Mouse (Mus musculus) intestine, embryonic 14.5 days (tissue): ENCODE results near the gene Tnk2. TPM values are rescaled to one million over a fixed set of nuclear protein-coding genes. Genes with fewer than 3 reads are reported as not detected.

Experiments used
- ATAC-seq: fragments of 200-750 bp; cut with Nextera tagmentation; replicated peaks from 2 replicates; pipeline ENCODE4 v1.8.0; 2017; ENCODE audit warnings: low read depth, moderate number of reproducible peaks, moderate TSS enrichment, moderate library complexity; ENCODE audit not compliant: low FRiP score, low TSS enrichment
- DNase-seq: peaks from one replicate; pipeline ENCODE4 v3.0.0-alpha.2; 2018; ENCODE audit warnings: low spot score
- H3K27ac ChIP-seq: fragments of 300-500 bp; sonication (generic); 2 replicates; pipeline ENCODE4 v1.5.1; 2014; ENCODE audit warnings: low read depth, mild to moderate bottlenecking, control low read depth
- H3K27me3 ChIP-seq: fragments of 300-500 bp; sonication (generic); replicated peaks from 2 replicates; pipeline ENCODE4 v1.6.1; 2014; ENCODE audit warnings: low read length, control low read depth; ENCODE audit not compliant: control insufficient read depth, insufficient read depth
- H3K36me3 ChIP-seq: fragments of 300-500 bp; sonication (generic); 2 replicates; pipeline ENCODE4 v1.6.1; 2014; ENCODE audit warnings: low read length, control low read depth; ENCODE audit not compliant: control insufficient read depth, insufficient read depth
- H3K4me1 ChIP-seq: fragments of 300-500 bp; sonication (generic); replicated peaks from 2 replicates; pipeline ENCODE4 v1.6.1; 2014; ENCODE audit warnings: low read length, control low read depth, mixed read lengths; ENCODE audit not compliant: control insufficient read depth, insufficient read depth
- H3K4me2 ChIP-seq: fragments of 300-500 bp; sonication (generic); 2 replicates; pipeline ENCODE4 v1.6.1; 2014; ENCODE audit warnings: low read length
- H3K4me3 ChIP-seq: fragments of 300-500 bp; sonication (generic); 2 replicates; pipeline ENCODE4 v1.5.1; 2014; ENCODE audit warnings: low read depth, low read length, control low read depth, mixed read lengths
- H3K9ac ChIP-seq: fragments of 300-500 bp; sonication (generic); 2 replicates; pipeline ENCODE4 v1.6.1; 2014; ENCODE audit warnings: mild to moderate bottlenecking, low read length
- H3K9me3 ChIP-seq: fragments of 300-500 bp; sonication (generic); 2 replicates; pipeline ENCODE4 v1.6.1; 2016; ENCODE audit warnings: low read length, control low read depth; ENCODE audit not compliant: control insufficient read depth
- WGBS: fragments of 180-500 bp; shearing (Covaris S2); extraction: QIAGEN DNeasy Blood & Tissue Kit; methylation state at CpG from one replicate; pipeline ENCODE4 v1.1.7; 2014; 5-methylcytosine and 5-hydroxymethylcytosine counted together
- polyA plus RNA-seq: library from polyadenylated mRNA; unstranded; fragments of >200 nt; fragmentation: Nextera tagmentation; extraction: Ambion mirVana; gene quantifications from 2 replicates; pipeline ENCODE4 v1.2.1, GENCODE M21; 2014

Tnk2 gene
- polyA plus RNA-seq, 1 experiment from 2014 or later: 13.0 TPM

GRCm38 (mm10) chr16:32650461-32650860 lies 6.8 kb downstream of the Tnk2 start:
- Histone ChIP-seq H3K9me3 (no peaks in the 10 kb centered on the region), H3K27ac (no peak overlapping the region), H3K4me1 (peaks cover 10% of the 10 kb centered on the region), H3K4me2 (no peak overlapping the region), H3K4me3 (no peak overlapping the region), H3K9ac (no peak overlapping the region), H3K27me3 (no peaks in the 10 kb centered on the region), H3K36me3 (no peaks in the 10 kb centered on the region)
- DNase-seq (no peak), ATAC-seq (no peak)

DNA sequence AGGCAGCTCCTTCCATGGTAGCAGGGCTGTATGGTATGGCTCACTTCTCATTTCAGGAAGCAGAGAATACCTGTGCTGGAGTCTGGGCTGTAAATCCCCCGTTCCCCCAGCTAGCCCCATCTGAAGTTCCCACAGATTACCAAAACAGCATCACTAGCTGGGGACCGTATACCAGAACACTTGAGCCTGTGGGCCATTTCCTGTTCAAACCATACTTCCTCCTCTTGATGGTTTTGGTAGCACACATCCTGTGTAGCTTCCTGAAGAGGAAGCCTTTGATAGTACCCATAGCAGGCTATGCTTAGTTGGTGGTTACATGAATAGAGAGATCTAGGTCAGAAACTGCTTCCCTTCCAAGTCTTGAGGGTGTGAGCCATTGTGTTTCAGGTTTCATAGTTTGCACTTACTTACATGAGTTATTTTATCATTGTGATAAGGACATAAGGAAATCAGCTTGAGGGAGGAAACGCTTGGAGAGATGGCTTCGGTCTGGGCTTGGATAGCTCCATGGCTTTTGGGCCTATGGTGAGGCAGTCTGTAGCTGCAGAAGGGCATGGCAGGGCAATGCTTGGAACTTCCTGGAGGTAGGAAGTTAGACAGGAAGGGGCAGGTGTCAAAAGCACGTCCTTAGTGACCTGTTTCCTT lies 7.4 kb downstream of the Tnk2 start:
- WGBS: 85% methylated on average over 5 of the region's 5 CpGs
- Histone ChIP-seq H3K36me3 (no peaks in the 10 kb centered on the region), H3K9ac (no peak overlapping the region), H3K4me3 (no peak overlapping the region), H3K9me3 (no peaks in the 10 kb centered on the region), H3K27ac (peak overlapping the region; percentile 59; the same call in 1 of the 2 replicates), H3K27me3 (no peaks in the 10 kb centered on the region), H3K4me1 (peaks cover 4% of the 10 kb centered on the region), H3K4me2 (no peak overlapping the region)
- DNase-seq (no peak), ATAC-seq (no peak)

GRCm38 (mm10) chr16:32654071-32654733 lies 10.5 kb downstream of the Tnk2 start:
- H3K4me1 ChIP-seq: peaks cover 15% of the 10 kb centered on the region
- DNase-seq (no peak), ATAC-seq (no peak)
- H3K4me2 ChIP-seq: no peak overlapping the region
- no peaks in the 10 kb centered on the region for H3K9me3 ChIP-seq
- H3K4me3 ChIP-seq: no peak overlapping the region
- H3K27ac ChIP-seq: no peak overlapping the region
- H3K9ac ChIP-seq: no peak overlapping the region
- no peaks in the 10 kb centered on the region for H3K27me3 ChIP-seq
- WGBS: 86% methylated on average over 6 of the region's 6 CpGs
- H3K36me3 ChIP-seq: no peaks in the 10 kb centered on the region

DNA sequence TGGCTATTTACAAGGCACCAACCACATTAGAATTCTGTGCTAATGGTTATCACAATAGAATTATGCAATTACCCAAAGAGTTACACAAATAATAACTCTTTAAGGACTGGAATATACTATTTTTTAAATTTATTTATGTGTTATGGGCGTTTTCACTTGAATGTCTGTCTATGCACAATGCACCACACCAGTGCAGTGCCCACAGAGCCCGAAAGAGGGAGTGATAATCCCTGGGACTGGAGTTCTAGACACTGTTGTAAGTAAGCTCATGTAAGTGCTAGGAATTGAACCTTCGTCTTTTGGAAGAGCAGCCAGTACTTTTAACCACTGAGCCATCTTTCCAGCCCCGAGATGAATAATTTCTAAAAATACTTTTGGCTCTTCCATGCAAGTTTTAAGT lies 11.9 kb downstream of the Tnk2 start:
- Histone ChIP-seq H3K27me3 (no peaks in the 10 kb centered on the region), H3K4me2 (no peak overlapping the region), H3K9ac (no peak overlapping the region), H3K4me1 (peaks cover 27% of the 10 kb centered on the region), H3K27ac (no peak overlapping the region), H3K4me3 (no peak overlapping the region), H3K36me3 (no peaks in the 10 kb centered on the region), H3K9me3 (no peaks in the 10 kb centered on the region)
- 93% methylated on average over 4 of the region's 4 CpGs for WGBS
- DNase-seq (no peak), ATAC-seq (no peak)

DNA sequence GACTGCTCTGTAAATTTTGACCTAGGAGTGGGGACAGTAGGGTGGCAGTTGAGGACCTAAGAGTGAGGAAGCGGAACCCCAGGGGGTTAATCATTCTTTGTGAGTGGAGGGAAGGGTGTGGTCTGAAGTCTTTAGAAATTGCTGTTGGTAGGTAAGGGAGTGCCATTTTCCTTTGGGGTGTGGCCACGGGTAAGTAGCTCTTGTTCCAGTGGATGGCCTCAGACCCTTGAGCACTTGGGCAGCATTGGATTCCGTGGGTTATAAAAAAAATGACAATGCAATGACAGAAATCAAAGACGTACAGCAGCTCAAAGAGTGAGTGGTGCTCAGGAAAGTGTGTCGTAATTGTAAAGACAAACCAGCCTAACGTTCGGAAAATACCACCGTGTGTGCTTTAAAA lies 12.6 kb downstream of the Tnk2 start:
- Histone ChIP-seq H3K4me1 (peaks cover 34% of the 10 kb centered on the region), H3K4me3 (no peak overlapping the region), H3K4me2 (no peak overlapping the region), H3K9me3 (no peaks in the 10 kb centered on the region), H3K27ac (no peak overlapping the region), H3K9ac (no peak overlapping the region), H3K27me3 (no peaks in the 10 kb centered on the region), H3K36me3 (no peaks in the 10 kb centered on the region)
- ATAC-seq (no peak), DNase-seq (no peak)
- WGBS: 79% methylated on average over 8 of the region's 8 CpGs

- 63% methylated on average over 8 of the region's 8 CpGs for WGBS
- Histone ChIP-seq H3K9ac (no peak overlapping the region), H3K36me3 (no peaks in the 10 kb centered on the region), H3K27ac (no peak overlapping the region), H3K4me2 (no peak overlapping the region), H3K27me3 (no peaks in the 10 kb centered on the region), H3K9me3 (no peaks in the 10 kb centered on the region), H3K4me3 (no peak overlapping the region), H3K4me1 (peaks cover 39% of the 10 kb centered on the region)
- DNase-seq: no peak
- ATAC-seq: no peak
These were observed 13.1 kb downstream of the Tnk2 start for GRCm38 (mm10) chr16:32656794-32657193.

- no peak overlapping the region for H3K4me3 ChIP-seq
- no peak for DNase-seq
- 91% methylated on average over 16 of the region's 16 CpGs for WGBS
- no peak overlapping the region for H3K27ac ChIP-seq
- no peak overlapping the region for H3K9ac ChIP-seq
- ATAC-seq: no peak
- H3K36me3 ChIP-seq: no peaks in the 10 kb centered on the region
- H3K4me2 ChIP-seq: no peak overlapping the region
- H3K9me3 ChIP-seq: no peaks in the 10 kb centered on the region
- H3K27me3 ChIP-seq: no peaks in the 10 kb centered on the region
- H3K4me1 ChIP-seq: peaks cover 47% of the 10 kb centered on the region
These were observed 14.0 kb downstream of the Tnk2 start for GRCm38 (mm10) chr16:32657498-32658250.

GRCm38 (mm10) chr16:32658743-32659171 lies 15.1 kb downstream of the Tnk2 start:
- Histone ChIP-seq H3K27ac (no peak overlapping the region; the same call in 1 of the 2 replicates), H3K4me1 (peaks cover 47% of the 10 kb centered on the region), H3K36me3 (no peaks in the 10 kb centered on the region), H3K4me2 (peak overlapping the region; percentile 55), H3K9me3 (no peaks in the 10 kb centered on the region), H3K27me3 (no peaks in the 10 kb centered on the region), H3K9ac (peak overlapping the region; percentile 40), H3K4me3 (peak overlapping the region; percentile 27)
- 3% methylated on average over 14 of the region's 21 CpGs for WGBS
- DNase-seq (no peak), ATAC-seq (no peak)
